Mouse (Mus musculus) right cerebral cortex, postnatal 14 days (tissue): ENCODE results near the gene Apoc1.

ENCODE experiments used
- DNase-seq: peaks from one replicate; pipeline ENCODE4 v3.0.0; 2022

Gene Apoc1

DNA sequence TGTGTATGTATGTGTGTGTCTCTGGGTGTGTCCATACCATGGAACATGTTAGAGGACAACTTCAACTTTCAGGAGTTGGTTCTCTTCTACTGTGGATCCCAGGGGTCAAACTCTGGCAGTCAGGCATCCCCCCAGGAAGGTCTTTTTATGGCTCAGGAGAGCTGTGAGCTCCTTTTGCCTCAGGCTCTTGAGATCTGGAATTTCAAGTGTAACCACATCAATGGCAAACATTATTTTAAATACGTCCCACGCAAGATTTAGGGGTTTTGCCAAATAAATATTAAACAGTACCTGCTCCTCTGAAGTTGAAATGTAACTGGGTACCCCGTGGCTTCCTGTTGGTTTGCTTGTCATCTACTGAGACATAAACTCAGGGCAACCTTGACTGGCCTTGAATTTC, 9.5 kb downstream of the Apoc1 start:
- DNase-seq = no peak

DNA sequence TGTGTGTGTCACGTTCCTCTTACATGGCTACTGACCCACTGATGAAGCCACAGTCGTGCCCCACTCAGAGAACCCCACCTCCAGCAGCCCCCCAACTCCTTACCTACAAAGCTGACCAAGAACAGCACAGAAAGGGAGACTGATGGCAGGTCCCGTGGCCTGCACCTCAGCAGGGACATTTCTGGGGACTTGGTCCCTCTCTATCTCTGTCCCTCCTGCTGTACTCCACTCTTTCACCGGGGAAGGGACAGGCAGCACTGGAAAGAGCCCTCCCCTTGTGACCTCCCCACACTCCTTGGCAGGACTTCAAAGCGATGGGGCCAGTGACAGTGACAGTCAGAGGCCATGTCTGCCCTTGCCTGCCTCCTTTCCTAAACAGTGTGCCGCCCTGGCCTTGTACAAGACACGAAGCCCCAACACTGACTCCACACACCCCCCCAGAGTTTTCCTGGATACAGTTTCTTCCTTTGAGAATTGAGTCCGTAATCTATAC, 11.2 kb downstream of the Apoc1 start, which contains the start of the genes Gm44805 and Apoc4:
Gm44805 (minus strand) TSS at position 222 of the 493 bp plus-strand sequence.
Apoc4 (minus strand) TSS at position 278 of the 493 bp plus-strand sequence.
- DNase-seq = no peak

DNA sequence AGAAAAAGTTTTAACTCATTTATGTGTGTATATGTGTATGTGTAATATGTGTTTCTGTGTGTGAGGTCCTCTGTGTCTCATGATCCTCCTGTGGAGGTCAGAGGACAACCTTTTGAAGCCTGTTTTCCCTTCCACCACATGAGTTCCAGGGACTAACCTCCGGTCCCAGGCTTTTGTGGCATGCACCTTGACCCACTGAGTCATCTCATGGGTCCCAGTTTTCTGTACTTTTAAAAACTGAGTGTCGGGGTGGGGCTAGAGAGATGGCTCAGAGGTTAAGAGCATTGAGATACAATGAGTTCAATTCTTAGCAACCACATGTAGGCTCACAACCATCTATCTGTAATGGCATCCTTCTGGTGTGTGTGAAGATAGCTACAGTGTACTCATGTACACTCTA, 11.8 kb downstream of the Apoc1 start:
- DNase-seq = no peak

DNA sequence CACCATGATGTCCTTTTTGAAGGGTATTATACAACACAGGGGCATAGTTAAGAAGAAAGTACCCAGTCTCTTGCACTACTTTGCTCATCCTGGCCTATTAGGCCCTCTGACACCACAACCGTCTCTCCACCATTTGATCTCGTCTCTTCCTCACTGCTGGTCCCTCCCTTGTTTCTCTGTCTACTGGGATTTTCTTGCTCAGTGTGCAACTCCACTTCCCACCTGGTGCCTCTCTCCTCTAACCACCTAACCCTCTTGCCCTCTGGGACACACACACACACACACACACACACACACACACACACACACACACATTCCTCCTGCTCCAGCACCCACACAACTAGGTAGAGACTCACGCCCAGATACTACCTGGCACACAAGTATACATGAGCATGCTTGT, 13.6 kb downstream of the Apoc1 start:
- DNase-seq = no peak

DNA sequence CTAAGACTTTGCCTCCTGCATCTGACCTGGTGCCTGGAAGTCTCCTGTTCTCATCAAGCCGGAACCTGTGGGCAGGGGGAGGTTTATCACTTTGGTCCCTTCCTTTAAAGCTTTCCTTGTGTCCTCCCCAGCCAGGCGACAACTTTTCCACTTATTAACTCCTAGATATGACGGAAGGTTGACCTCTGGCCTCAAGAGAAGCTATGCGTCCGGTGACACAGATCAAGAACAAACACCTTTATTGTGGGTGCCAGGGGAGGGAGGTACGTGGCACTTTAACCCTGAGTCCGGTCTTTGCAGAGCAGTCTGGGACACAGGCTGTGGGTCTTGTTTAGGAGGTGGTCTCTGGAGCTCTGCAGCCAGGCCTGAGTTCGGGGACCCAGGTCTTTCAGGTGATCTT, 14.6 kb downstream of the Apoc1 start, which contains the start of gene Apoc2:
Apoc2 (minus strand) TSS at position 70 of the 400 bp plus-strand sequence.
- DNase-seq = no peak

DNA sequence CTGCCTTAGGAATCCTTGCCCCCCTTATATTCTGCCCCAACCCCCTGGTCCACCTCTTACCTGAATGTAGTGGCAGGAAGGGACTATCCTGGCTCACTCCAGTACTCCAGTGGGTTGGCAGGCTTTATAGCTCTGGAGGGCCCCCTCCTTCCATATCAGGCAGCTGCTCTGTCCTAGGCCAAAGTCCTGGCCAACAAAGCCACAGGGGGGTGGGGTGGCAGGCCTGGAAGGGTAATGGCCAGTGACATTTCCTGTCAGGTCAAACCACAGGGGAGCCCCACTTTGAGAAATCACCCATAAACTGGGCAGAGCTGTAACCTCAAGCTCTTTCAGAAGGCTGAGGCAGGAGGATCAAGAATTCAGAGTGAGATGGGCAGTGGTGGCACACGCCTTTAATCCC, 15.8 kb downstream of the Apoc1 start:
- no peak for DNase-seq

DNA sequence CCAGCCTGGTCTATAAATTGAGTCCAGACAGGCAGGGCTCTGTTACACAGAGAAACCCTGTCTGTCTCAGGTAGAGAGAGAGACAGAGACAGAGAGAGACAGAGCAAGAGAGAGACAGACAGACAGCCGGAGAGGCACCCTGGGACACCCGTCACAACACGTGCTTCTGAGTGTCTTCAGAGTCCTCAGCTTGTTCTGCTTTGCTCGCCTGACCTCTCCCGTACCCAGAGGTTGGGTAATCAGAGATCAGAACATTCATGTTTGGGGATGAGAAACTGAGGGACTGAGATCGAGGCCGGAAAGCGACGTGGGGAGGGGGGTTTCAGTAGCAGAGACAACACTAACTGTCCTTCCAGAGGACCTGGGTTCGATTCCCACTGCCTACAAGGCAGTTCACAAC, 16.6 kb downstream of the Apoc1 start:
- DNase-seq = no peak

DNA sequence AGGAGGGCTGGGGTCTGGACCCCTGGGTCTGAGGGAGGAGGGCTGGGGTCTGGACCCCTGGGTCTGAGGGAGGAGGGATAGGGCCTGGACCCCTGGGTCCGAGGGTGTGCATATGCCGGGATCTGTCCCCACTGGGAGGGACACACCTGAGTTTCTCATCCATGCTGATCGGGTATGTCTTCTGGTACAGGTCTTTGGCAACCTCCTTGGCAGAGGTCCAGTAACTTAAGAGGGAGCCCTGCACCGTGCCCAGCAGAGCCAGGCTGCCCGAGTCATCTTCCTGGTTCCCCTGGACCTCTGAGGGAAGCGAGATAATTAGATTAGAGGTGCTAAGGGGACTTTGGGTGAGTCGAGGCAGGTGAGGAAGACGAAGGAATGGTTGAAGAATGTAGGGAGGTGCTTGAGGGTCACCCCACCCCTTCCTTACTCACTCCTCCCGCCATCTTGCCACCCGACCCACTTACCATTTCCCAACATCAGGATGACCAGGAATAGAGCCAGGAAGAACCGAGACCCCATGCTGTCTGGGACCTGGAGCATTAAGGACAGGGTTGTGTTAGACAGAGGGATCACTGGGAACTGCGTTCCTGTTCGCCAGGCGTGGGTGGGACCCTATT, 19.3 kb downstream of the Apoc1 start:
- no peak for DNase-seq

DNA sequence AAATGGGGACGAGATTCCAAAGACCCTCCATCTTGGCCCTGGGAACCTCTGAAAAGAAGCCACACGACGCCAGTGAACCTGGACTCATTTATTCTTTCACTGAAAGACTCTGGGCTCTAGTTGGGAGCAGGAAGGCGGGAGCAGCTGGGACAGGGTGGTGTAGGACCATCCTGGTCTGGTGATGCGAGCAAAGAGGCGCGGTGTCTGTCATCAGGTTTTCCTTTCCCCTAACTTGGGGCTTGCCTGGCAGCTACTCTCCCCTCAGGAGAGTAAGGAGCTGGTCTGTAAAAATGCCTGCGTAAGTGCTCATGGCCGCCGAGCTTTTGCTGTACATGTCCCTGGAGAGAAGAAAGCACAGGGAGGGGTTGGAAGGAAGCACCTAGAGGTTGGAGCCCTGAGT, 20.9 kb downstream of the Apoc1 start:
- no peak for DNase-seq

DNA sequence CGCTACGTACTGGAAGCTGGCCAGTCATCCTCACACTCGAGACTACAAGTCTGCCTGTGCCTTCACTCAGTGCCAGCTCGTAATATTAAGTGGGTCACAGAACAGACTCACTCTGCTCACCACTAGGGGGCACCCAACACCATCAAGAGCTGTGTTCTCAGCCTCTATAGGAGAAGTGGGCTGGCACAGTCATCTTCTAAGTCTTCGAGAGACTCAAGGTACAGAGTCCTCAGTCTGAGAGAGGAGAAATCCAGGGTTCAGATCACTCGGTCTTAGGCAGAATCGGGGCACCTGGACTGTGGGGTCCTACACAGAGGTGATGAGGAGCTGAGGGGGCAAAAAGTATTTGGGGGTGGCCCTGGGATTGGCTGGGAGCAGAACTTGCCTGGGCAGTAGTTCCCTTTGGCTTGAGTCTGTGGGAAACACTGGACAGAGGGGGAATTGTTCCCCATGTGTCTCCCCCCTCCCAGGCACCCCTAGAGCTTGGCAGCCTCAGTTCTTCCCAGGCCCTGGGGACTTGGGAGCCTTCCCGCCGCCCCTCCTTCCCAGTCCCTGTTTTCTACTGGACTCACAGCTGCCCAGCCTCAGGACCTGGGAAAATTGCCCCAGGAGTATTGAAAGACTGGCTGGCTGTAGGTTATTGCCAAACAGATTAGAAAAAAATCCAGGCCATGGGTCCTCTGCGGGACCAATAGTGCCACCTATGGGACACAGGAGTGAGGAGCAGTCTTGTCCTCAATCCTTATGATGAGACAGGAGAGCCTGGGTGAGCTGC, 23.3 kb downstream of the Apoc1 start:
- peak; percentile 95 for DNase-seq

DNA sequence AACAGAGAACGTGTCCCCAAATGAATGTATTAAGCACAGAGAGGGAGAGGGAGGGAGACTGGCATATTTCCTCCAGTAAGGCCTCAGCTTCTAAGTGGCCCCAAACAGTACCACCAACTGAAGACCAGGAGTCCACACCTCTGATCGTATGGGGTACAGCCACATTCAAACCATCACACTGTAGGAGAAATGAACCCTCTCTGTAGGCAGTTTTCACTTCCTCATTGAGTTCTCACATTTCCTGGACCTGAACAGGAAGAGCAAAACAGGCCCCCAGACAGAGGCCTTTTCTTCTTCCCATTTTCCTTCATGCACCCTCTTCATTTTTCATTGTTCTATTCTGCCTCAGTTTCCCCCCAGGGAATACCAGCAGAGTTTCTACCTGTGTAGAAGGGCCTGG, 25.0 kb downstream of the Apoc1 start:
- DNase-seq = no peak

DNA sequence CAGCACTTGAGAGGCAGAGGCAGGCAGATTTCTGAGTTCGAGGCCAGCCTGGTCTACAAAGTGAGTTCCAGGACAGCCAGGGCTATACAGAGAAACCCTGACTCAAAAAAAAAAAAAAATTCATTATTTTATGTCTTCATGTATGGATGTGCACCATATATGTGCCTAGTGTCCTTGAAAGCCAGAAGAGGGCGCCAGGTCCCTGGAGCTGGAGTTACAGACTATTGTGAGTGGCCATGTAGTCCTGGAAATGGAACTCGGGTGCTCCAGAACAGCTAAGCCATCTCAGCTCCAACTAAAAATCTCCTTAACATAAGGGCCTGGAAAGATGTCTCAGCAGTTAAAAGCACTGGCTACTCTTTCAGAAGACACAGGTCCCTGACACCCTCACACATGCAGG, 25.7 kb downstream of the Apoc1 start:
- no peak for DNase-seq

DNA sequence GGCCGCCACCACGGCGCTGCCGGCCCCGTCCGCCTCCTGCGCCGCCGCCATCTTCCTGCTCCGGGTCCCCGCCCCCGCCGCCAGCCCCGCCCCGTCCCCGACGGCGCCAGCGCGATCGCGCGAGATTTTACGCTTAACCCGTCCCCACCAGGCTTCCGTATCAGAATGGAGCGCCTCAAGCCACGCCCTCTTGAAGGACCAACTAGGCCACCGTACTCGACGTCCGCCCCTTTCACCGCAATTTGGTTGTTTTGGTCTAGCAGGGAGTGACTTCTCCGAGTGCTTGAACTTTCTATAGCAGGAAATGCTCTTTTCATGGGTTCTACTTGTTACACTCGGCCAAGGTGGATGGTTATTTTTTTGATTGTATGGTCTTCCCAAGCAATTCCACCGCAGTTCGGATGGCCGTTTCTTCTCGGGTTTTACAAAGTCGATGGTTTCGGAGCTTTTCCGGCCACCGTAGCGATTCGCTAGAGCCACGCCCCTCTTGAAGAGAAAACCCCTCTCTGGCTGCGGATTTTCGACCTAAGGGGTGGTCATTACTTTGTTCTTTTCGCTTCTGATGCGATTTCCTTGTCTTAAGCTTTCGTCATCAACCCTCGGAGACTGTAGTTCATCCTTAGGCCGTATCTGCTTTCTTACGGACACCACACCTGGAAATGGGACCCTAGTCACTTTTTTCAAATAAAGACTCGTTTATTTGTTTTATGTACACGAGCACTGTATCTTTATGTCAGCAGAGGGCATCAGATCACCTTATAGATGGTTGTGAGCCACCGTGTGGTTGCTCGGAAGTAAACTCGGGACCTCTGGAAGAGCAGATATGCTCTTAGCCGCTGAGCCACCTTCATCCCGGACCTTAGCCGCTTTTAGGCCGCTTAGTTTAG, 27.3 kb downstream of the Apoc1 start, which contains the start of gene Clptm1:
Clptm1 (minus strand) TSS at position 79 of the 887 bp plus-strand sequence.
- DNase-seq = peak; percentile 97

DNA sequence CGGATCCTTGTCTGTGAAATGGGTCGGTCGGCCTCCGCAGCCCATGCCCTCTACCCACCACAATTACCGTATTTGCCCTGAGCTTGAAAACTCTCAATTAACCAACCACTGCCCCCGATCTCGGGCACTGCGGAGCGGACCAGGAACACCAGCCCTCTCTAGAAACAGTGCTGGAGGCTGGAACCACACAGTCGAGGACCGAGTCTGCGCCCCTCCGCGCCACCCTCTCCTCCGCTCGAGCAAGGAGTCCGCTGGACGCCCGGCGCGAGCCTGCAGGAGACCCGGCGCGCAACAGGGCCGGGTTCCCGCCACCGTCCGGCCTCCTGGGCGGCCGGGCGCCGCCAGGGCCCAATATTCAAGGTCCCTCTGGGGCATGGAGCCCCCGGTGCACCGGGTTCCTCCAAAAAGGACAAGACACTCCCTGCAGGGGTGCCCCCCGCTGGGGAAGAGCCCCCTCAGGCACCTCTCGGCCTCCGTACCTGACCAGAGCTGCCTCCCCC, 28.0 kb downstream of the Apoc1 start:
- no peak for DNase-seq

DNA sequence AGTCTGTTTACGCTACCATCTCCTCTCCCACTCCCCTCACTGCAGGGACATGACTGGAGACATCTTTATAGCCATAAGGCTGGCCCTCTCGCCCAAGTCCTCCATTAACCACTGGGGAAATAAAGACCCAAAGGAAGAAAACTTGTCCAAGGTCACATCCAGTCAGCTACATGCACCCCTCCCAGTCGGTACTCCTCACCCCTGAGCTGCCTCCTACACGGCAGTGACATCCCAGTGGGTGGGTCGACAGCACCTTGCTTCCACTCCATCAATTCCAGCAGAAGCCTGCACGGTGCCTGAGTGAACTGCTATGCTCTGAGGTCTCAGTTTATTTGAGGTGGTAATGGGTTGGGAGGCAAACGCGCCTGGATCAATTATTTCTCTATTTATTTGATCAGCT, 28.5 kb downstream of the Apoc1 start:
- DNase-seq = no peak

DNA sequence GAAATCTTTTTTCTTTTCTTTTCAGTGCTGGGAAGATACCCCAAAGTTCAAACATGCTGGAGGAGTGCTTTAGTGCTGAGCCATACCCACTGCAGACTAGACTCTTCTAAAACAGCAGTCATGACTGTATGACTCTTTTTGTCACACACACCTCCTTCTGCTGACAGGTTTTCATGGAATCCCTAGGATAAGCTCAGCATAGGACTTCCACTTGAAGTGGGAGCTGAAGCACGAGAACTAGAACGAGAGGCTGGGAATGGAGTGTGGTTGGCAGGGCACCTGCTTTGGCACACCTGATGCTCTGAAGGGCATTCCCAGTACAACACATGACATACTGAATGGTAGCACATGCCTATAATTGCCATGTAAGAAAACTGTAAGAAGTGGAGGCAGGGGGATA, 39.8 kb downstream of the Apoc1 start:
- no peak for DNase-seq

DNA sequence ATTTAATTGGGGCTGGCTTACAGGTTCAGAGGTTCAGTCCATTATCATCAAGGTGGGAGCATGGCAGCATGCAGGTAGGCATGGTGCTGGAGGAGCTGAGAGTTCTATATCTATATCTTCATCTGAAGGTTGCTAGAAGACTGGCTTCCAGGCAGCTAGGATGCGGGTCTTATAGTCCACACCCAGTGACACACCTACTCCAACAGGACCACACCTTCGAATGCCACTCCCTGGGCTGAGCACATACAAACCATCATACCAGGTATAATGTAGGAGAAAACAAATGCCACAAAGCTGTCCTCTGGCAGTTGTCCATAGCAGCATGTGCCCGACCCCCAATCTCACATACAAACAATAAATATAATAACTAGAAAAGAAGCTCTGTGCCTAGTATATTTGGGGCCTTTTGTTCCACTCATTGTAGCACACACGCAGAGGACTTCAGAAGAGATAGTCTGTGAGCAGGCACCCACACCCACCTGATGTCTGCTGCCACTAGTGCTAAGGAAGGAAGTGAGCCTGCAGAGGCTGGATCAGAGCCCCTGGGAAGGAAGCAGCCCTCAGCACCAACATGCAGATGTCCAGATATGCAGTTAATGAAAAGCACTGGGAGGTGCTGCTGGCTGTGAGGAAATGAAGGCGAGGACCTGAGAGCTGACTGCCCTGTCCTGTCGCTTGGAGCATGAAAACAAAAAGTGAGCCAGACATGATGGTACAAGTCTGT, 41.2 kb downstream of the Apoc1 start:
- DNase-seq = no peak

DNA sequence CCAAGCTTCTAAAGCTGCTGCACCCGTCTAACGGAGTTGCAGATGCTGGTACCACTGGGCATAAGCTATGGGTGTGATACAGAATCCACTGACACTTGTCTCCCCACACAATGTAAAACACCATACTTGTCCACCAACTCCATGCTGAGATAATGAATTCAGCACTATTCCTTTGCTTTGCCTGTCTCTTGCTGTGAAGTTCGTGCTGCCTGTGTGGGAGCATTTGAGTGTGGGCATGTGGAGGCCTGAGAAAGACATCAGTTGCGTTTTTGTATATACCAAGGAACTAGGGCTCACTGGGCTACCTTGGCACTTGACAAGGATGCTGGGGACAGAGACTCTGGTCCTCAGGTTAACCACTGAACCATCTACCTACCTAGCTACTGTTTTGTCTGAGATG, 51.2 kb downstream of the Apoc1 start:
- no peak for DNase-seq
